Mouse (Mus musculus): ENCODE results near the gene Nudt15.

Nudt15 gene

GRCm38 (mm10) chr14:73472205-73472604 lies 75.8 kb downstream of the Nudt15 start:
- DNase-seq (ENCODE audit: low spot score in 2 of 2), result no peak

GRCm38 (mm10) chr14:73470593-73470992 lies 77.4 kb downstream of the Nudt15 start:
- DNase-seq (ENCODE audit: low spot score in 2 of 2), result no peak

DNA sequence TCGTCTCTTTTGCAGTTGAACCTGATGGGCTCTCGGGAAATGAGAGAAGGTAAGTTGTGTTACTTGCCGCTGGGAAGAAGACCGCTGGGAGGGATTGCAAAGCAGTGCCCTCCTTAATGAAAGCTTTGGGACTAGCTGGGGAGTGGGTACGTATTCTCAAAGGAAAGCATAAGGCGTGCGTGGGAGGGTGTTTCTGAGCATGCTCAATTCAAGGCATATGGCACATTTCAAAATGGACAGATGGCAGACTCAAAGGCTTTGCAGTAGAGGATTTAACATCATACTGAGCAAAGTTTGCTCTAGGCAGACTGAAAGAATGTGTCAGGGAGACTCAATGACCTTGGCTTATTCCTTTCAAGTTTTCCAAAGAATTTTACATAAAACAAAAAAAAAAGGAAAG lies 78.5 kb downstream of the Nudt15 start:
- DNase-seq (ENCODE audit: low spot score in 2 of 2), result no peak

All from spleen, postnatal 14 days (tissue).